Mouse (Mus musculus): ENCODE measurements around the gene Ubr7.

The Ubr7 gene

GRCm38 (mm10) chr12:102757689-102758402 lies at the start of gene Ubr7, which contains the start of the genes Gm28051 and Gon7:
TSS of gene Ubr7 (plus strand) at chr12:102757967.
TSS of gene Gm28051 (minus strand) at chr12:102757765.
TSS of gene Gon7 (minus strand) at chr12:102757803.
- DNase-seq (ENCODE audit: low spot score in 2 of 2) = peak; percentile 95 to 97

- DNase-seq (ENCODE audit: low spot score in 2 of 2) = no peak
Measured at GRCm38 (mm10) chr12:102708220-102708619, 49.5 kb upstream of the Ubr7 start.

- no peak for DNase-seq (ENCODE audit: low spot score in 2 of 2)
Measured at GRCm38 (mm10) chr12:102709896-102710295, 47.9 kb upstream of the Ubr7 start.

- no peak for DNase-seq (ENCODE audit: low spot score in 2 of 2)
Measured at GRCm38 (mm10) chr12:102710851-102711375, 46.9 kb upstream of the Ubr7 start.

GRCm38 (mm10) chr12:102713153-102713865 lies 44.5 kb upstream of the Ubr7 start:
- no peak for DNase-seq (ENCODE audit: low spot score in 2 of 2)

GRCm38 (mm10) chr12:102714116-102714515 lies 43.7 kb upstream of the Ubr7 start:
- DNase-seq (ENCODE audit: low spot score in 2 of 2) = peak in 1 of 2 experiments; percentile 26

- no peak for DNase-seq (ENCODE audit: low spot score in 2 of 2)
Measured at GRCm38 (mm10) chr12:102714654-102715395, 42.9 kb upstream of the Ubr7 start.

GRCm38 (mm10) chr12:102719552-102720315 lies 38.0 kb upstream of the Ubr7 start:
- peak in 1 of 2 experiments; percentile 44 for DNase-seq (ENCODE audit: low spot score in 2 of 2)

GRCm38 (mm10) chr12:102722451-102722850 lies 35.3 kb upstream of the Ubr7 start:
- DNase-seq (ENCODE audit: low spot score in 2 of 2) = no peak

- DNase-seq (ENCODE audit: low spot score in 2 of 2) = no peak
Measured at GRCm38 (mm10) chr12:102722966-102723365, 34.8 kb upstream of the Ubr7 start.

- no peak for DNase-seq (ENCODE audit: low spot score in 2 of 2)
Measured at GRCm38 (mm10) chr12:102723861-102724260, 33.9 kb upstream of the Ubr7 start.

GRCm38 (mm10) chr12:102725146-102725545 lies 32.6 kb upstream of the Ubr7 start:
- no peak for DNase-seq (ENCODE audit: low spot score in 2 of 2)

GRCm38 (mm10) chr12:102725761-102726175 lies 32.0 kb upstream of the Ubr7 start:
- no peak for DNase-seq (ENCODE audit: low spot score in 2 of 2)

- peak; percentile 26 to 54 for DNase-seq (ENCODE audit: low spot score in 2 of 2)
Measured at GRCm38 (mm10) chr12:102729855-102730797, 27.6 kb upstream of the Ubr7 start.

GRCm38 (mm10) chr12:102730798-102731619 lies 26.8 kb upstream of the Ubr7 start:
- DNase-seq (ENCODE audit: low spot score in 2 of 2) = no peak

- peak; percentile 24 to 38 for DNase-seq (ENCODE audit: low spot score in 2 of 2)
Measured at GRCm38 (mm10) chr12:102733381-102733780, 24.4 kb upstream of the Ubr7 start.

GRCm38 (mm10) chr12:102739096-102739495 lies 18.7 kb upstream of the Ubr7 start:
- no peak for DNase-seq (ENCODE audit: low spot score in 2 of 2)

- DNase-seq (ENCODE audit: low spot score in 2 of 2) = peak; percentile 24 to 28
Measured at GRCm38 (mm10) chr12:102740285-102740684, 17.5 kb upstream of the Ubr7 start.

- DNase-seq (ENCODE audit: low spot score in 2 of 2) = no peak
Measured at GRCm38 (mm10) chr12:102742056-102742455, 15.7 kb upstream of the Ubr7 start.

All from spleen, postnatal 36 days (tissue).